Mouse (Mus musculus): ENCODE results near the gene Sgip1. TPM values are rescaled to one million over a fixed set of nuclear protein-coding genes. Genes with fewer than 3 reads are reported as not detected.

The Sgip1 gene
- polyA plus RNA-seq, 1 experiment from 2014 or later, result 0.60 TPM

GRCm38 (mm10) chr4:102759095-102759890 is 18.2 kb downstream of the Sgip1 start:
- ATAC-seq, result peak; percentile 67
- Histone ChIP-seq H3K9me3 (ENCODE audit: low read length) (no peaks in the 10 kb centered on the region), H3K4me3 (ENCODE audit: low read depth, low read length) (peak overlapping the region; percentile 38), H3K36me3 (replicated peaks; ENCODE audit: insufficient read depth, low read length) (no peaks in the 10 kb centered on the region), H3K27me3 (ENCODE audit: insufficient read depth, low read length) (peaks cover 4% of the 10 kb centered on the region; the same call in 1 of the 2 replicates), H3K4me2 (ENCODE audit: low read depth, low read length) (peak overlapping the region; percentile 89), H3K9ac (replicated peaks) (peak overlapping the region; percentile 50; the same call in 1 of the 2 replicates), H3K4me1 (ENCODE audit: insufficient read depth) (0 out of 2 replicates have a peak, but pooled peaks cover 3% of the 10 kb centered on the region), H3K27ac (ENCODE audit: low read depth) (no peak overlapping the region)
- WGBS (ENCODE audit: insufficient replicate concordance), result 2% methylated on average over 41 of the region's 41 CpGs
- TF ChIP-seq EP300 (IDR thresholded peaks at IDR 0.05; ENCODE audit: low read depth) (no peak), CTCF (IDR thresholded peaks at IDR 0.05; ENCODE audit: low read depth) (no peak)
- DNase-seq, result peak; percentile 24

- 5% methylated on average over 25 of the region's 25 CpGs for WGBS (ENCODE audit: insufficient replicate concordance)
- DNase-seq (peak; percentile 42), ATAC-seq (peak; percentile 73)
- H3K36me3 ChIP-seq (replicated peaks; ENCODE audit: insufficient read depth, low read length), result no peaks in the 10 kb centered on the region
- 0 out of 2 replicates have a peak, but pooled peaks cover 3% of the 10 kb centered on the region for H3K4me1 ChIP-seq (ENCODE audit: insufficient read depth)
- peak overlapping the region; percentile 50; the same call in 1 of the 2 replicates for H3K9ac ChIP-seq (replicated peaks)
- TF ChIP-seq CTCF (IDR thresholded peaks at IDR 0.05; ENCODE audit: low read depth) (no peak), EP300 (IDR thresholded peaks at IDR 0.05; ENCODE audit: low read depth) (no peak)
- H3K27me3 ChIP-seq (ENCODE audit: insufficient read depth, low read length), result peaks cover 4% of the 10 kb centered on the region; the same call in 1 of the 2 replicates
- H3K4me2 ChIP-seq (ENCODE audit: low read depth, low read length), result peak overlapping the region; percentile 89
- peak overlapping the region; percentile 38 for H3K4me3 ChIP-seq (ENCODE audit: low read depth, low read length)
- H3K9me3 ChIP-seq (ENCODE audit: low read length), result no peaks in the 10 kb centered on the region
- H3K27ac ChIP-seq (ENCODE audit: low read depth), result no peak overlapping the region
These were observed 19.1 kb downstream of the Sgip1 start for GRCm38 (mm10) chr4:102760042-102760821.

- Histone ChIP-seq H3K27ac (ENCODE audit: low read depth) (no peak overlapping the region), H3K27me3 (ENCODE audit: insufficient read depth, low read length) (peaks cover 4% of the 10 kb centered on the region; the same call in 1 of the 2 replicates), H3K4me3 (ENCODE audit: low read depth, low read length) (no peak overlapping the region), H3K9me3 (ENCODE audit: low read length) (no peaks in the 10 kb centered on the region), H3K4me2 (ENCODE audit: low read depth, low read length) (no peak overlapping the region), H3K36me3 (replicated peaks; ENCODE audit: insufficient read depth, low read length) (no peaks in the 10 kb centered on the region), H3K4me1 (ENCODE audit: insufficient read depth) (0 out of 2 replicates have a peak, but pooled peaks cover 3% of the 10 kb centered on the region), H3K9ac (replicated peaks) (no peak overlapping the region)
- no peak for DNase-seq
- 40% methylated on average over 7 of the region's 7 CpGs for WGBS (ENCODE audit: insufficient replicate concordance)
- ATAC-seq, result no peak
- TF ChIP-seq EP300 (IDR thresholded peaks at IDR 0.05; ENCODE audit: low read depth), result no peak
- no peak for TF ChIP-seq CTCF (IDR thresholded peaks at IDR 0.05; ENCODE audit: low read depth)
These were observed 21.0 kb downstream of the Sgip1 start for GRCm38 (mm10) chr4:102762075-102762474.

- 56% methylated on average over 1 of the region's 1 CpGs for WGBS (ENCODE audit: insufficient replicate concordance)
- ATAC-seq, result no peak
- H3K4me3 ChIP-seq (ENCODE audit: low read depth, low read length), result no peak overlapping the region
These were observed 28.0 kb downstream of the Sgip1 start for GRCm38 (mm10) chr4:102769070-102769469.

GRCm38 (mm10) chr4:102769936-102770335 is 28.8 kb downstream of the Sgip1 start:
- DNase-seq, result no peak
- Histone ChIP-seq H3K4me1 (ENCODE audit: insufficient read depth) (no peaks in the 10 kb centered on the region), H3K36me3 (replicated peaks; ENCODE audit: insufficient read depth, low read length) (no peaks in the 10 kb centered on the region), H3K9me3 (ENCODE audit: low read length) (no peaks in the 10 kb centered on the region), H3K4me2 (ENCODE audit: low read depth, low read length) (no peak overlapping the region), H3K9ac (replicated peaks) (no peak overlapping the region), H3K27me3 (ENCODE audit: insufficient read depth, low read length) (no peaks in the 10 kb centered on the region), H3K4me3 (ENCODE audit: low read depth, low read length) (no peak overlapping the region), H3K27ac (ENCODE audit: low read depth) (no peak overlapping the region)
- WGBS (ENCODE audit: insufficient replicate concordance), result 69% methylated on average over 6 of the region's 6 CpGs
- ATAC-seq, result no peak
- TF ChIP-seq CTCF (IDR thresholded peaks at IDR 0.05; ENCODE audit: low read depth) (no peak), EP300 (IDR thresholded peaks at IDR 0.05; ENCODE audit: low read depth) (no peak)

More at GRCm38 (mm10) chr4:102769070-102769469, 28.0 kb downstream of the Sgip1 start:
- Histone ChIP-seq H3K9ac (replicated peaks) (no peak overlapping the region), H3K4me2 (ENCODE audit: low read depth, low read length) (no peak overlapping the region), H3K27ac (ENCODE audit: low read depth) (no peak overlapping the region), H3K27me3 (ENCODE audit: insufficient read depth, low read length) (no peaks in the 10 kb centered on the region), H3K9me3 (ENCODE audit: low read length) (no peaks in the 10 kb centered on the region), H3K36me3 (replicated peaks; ENCODE audit: insufficient read depth, low read length) (no peaks in the 10 kb centered on the region), H3K4me1 (ENCODE audit: insufficient read depth) (no peaks in the 10 kb centered on the region)
- no peak for DNase-seq
- TF ChIP-seq EP300 (IDR thresholded peaks at IDR 0.05; ENCODE audit: low read depth), result no peak
- no peak for TF ChIP-seq CTCF (IDR thresholded peaks at IDR 0.05; ENCODE audit: low read depth)
